Mouse (Mus musculus) thymus, postnatal 10 days (tissue): ENCODE measurements at regions not wholly inside any gene's neighbourhood (a gene's known extent, or its start where the extent isn't known, plus 50 kb on each side); places are given as distances from the start of the nearest gene placed in this dataset.
A peak's percentile ranks its signal among the peaks of the same experiment; 100 is the strongest.

Source experiments
- DNase-seq, 2 experiments: peaks; one replicate each; pipeline ENCODE4 v3.0.0; 2021; ENCODE audit warnings: low spot score in 2 of 2

GRCm38 (mm10) chr15:94219907-94220306, 245.3 kb downstream of the Adamts20 start:
- no peak for DNase-seq

- no peak for DNase-seq
Observed at GRCm38 (mm10) chr15:94216703-94217102, 248.5 kb downstream of the Adamts20 start.

- DNase-seq, result peak; percentile 54 to 58
Observed at GRCm38 (mm10) chr15:94214440-94214839, 250.8 kb downstream of the Adamts20 start.

GRCm38 (mm10) chr15:94213393-94213792, 251.8 kb downstream of the Adamts20 start:
- DNase-seq, result peak in 1 of 2 experiments; percentile 39

DNA sequence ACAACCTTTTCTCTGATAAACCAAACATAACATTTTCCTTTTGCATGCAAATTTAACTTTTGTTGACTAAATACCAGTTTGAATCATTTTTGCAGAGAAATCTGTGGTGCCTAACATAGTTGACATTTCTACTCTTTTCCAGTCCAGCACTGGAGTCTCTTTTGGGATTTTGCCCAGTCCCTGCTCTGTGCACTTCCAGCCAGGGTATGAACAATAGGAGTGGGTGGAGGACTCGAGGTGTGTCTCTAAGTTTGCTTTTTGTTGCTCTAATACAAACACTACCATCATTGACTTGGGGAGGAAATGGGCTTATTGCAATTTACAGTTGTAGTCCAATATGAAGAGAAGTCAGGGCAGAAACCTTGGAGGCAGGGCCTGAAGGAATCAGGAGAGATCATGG, 256.7 kb downstream of the Adamts20 start:
- no peak for DNase-seq

DNA sequence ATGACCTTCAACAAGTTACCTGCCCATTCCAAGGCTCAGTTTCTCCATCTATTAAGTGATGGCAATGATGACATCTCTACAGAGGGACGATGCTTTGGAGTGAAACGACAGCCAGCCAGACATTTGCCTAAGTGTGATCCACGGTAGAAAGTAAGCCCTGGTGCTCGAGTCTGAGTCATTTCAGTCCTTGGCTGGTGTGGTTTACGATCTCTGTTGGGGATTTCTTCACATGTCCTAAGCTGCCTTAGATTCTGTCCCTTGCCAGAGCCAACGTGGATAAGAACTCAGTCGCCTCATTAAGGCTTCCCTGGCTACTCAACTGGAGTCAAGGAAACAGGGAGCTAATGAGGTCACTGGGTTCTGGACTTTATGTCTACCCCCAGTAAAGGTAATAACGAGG, 258.8 kb downstream of the Adamts20 start:
- no peak for DNase-seq

DNA sequence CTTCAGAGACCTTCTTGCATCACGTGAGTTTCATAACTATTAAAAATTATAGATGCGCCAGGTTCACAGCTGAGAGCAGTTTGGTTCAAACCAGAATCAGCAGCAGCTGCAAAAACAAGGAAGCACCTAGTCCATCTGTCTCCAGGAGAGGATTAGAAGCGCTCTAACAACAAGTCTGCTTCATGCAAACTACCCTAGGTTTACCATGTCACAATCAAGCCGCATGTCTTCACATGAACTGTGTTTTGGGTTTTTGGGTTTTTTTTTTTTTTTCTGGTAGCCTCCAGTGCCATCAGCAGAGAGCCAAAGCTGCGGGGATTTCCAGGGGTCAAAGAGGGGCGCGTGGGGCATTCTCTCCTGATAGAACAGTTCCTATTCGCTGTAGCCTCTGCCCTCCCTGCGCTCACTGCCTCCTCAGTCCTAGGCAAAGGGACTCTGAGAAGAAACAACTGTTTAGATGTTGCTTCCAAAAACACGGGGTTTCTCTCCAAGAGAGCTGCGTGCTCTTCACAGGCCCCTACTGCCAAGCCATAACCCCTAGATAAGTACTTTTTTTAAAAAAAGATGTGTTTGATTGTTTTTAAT, 259.8 kb downstream of the Adamts20 start:
- DNase-seq, result no peak

DNA sequence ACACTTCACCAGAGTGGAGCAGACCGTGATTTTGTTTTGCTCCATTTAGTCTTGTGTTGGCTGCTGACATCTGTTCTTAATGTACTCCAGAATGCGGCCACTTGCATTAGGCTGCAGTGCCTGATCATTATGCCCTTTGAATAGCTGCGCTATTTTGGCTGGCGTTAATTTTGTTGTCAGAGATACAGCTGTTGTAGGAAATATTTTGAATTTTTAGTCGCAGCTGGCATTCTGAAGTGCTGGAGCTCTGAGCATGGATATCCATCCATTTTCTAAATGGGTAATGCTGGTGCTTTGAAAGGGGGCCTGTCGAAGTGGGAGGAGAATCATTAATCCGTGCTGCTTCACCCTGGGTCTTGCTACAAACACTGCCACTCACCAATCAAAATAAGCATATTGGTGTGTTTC, 275.1 kb downstream of the Adamts20 start:
- no peak for DNase-seq

DNA sequence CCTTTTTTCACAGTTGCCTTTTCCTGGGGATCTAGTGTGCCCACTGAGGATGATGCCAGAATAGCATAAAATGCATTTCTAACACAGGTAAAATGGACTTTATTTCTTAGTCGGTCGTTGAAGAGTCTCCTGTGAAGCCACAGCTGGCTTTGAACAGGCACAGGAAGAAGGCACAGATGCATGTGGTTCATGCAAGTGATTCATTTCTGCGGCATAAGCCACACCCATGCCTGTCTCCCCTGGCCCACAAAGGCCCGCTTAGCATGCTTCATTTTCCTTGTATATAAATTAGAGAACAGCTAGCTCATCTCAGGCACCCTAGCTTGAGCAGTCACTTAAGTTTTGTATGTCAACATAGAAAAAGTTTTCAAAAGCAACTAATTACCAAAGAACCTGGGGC, 277.6 kb downstream of the Adamts20 start:
- DNase-seq, result peak; percentile 41 to 51

- no peak for DNase-seq
Observed at GRCm38 (mm10) chr15:94183663-94184375, 281.4 kb downstream of the Adamts20 start.

GRCm38 (mm10) chr15:94174083-94174482, 291.1 kb downstream of the Adamts20 start:
- DNase-seq, result no peak

DNA sequence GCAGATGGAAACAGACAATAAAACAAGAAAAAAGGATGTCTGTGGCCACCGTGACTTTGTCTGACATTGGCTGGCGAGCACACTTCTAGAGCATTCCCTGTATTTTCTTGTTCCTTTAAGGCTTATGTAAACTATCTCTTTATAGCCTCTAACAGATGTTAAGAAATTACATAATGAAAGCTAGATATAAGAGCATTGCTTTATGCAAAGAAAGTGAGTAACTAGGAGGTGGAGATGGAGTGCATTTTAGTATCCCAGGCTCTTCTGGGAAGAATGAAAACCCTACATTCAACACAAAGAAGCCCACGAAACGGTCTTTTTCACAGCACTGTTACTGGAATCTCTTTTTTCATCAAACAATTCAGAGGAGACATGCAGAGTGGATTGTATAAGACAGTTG, 304.4 kb downstream of the Adamts20 start:
- no peak for DNase-seq

DNA sequence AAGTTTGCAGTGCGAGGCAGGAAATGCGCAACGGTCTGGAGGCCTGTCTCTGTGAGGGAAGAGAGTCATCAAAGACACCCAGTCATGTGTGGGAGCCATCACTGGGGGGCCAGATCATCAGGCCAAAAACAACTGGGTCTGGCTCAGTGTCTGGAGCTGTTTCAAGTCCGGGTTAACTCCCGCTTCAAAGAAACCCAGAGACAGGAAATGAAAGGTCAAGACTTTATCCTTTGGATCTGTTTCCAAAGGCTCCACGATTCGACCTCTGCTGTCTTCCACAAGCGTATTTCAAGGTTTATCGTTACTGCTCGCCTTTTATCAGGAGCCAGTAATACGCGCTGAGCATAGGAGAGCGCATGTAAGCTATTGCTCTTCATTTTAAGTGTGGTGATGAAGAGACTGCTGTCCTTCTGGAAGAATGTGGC, 325.7 kb downstream of the Adamts20 start:
- peak; percentile 13 to 14 for DNase-seq

- DNase-seq, result no peak
Observed at GRCm38 (mm10) chr15:94137159-94137952, 327.9 kb downstream of the Adamts20 start.

GRCm38 (mm10) chr15:94112801-94113200, 352.4 kb downstream of the Adamts20 start:
- DNase-seq, result no peak

DNA sequence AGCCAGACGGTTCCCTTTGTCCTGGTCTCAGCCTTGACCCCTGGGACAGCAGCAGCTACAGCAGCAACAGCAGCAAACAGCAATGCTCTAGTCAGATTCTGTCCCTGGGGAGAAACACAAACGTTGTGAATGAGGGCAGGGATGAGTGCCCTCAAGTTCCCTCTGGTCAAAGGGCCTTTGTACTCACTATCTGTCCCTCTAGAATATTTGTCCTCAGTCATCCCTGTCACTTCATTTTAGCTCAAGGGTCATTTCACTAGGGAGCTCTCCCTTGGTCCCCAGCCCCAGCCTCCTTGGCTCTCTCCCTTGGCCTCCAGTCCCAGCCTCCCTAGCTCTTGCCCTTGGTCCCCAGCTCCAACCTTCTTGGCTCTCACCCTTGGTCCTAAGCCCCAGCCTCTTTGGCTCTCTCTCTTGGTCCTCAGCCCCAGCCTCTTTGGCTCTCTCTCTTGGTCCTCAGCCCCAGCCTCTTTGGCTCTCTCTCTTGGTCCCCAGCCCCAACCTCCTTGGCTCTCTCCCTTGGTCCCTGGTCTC, 358.0 kb downstream of the Adamts20 start:
- no peak for DNase-seq

DNA sequence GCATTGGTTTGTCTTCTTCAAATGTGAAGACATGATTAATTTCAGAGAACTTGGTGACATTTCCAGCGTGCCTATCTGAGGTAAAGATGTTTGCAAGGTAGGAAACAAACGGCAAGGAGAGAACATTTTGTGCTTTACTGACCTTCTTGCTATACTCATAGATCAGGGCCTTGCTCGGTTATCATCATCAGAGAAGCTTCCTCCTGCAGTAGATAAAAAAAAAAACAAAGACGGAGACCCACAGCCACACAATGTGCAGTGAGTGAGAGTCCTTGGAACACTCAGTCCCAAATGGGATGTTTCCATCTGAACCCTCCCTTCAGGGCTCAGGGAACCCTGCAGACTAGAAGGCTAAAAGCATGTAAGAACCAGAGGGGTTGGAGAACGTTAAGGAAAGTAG, 374.6 kb downstream of the Adamts20 start:
- no peak for DNase-seq

- DNase-seq, result peak; percentile 49 to 59
Observed at GRCm38 (mm10) chr15:94089856-94090255, 375.4 kb downstream of the Adamts20 start.

- DNase-seq, result no peak
Observed at GRCm38 (mm10) chr15:94082369-94082768, 382.8 kb downstream of the Adamts20 start.

DNA sequence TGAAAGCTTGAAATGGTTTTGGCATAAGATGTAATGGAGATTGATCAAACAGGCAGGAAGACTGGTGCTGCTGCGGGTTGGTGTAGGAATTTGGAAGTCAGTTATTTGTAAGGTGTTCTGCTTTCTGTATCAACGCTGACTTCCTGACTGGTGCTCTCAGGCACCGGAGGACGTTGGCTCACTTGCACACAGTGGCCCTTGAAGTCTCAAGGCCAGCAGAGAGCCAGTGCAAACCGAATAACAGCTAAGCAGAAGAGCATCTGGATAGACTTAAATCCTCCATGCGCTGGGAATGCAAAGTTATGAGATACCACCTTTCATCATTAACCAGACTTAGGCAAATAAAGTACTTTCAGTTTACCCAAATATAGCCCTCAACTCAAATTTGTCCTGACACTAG, 388.2 kb downstream of the Adamts20 start:
- no peak for DNase-seq

DNA sequence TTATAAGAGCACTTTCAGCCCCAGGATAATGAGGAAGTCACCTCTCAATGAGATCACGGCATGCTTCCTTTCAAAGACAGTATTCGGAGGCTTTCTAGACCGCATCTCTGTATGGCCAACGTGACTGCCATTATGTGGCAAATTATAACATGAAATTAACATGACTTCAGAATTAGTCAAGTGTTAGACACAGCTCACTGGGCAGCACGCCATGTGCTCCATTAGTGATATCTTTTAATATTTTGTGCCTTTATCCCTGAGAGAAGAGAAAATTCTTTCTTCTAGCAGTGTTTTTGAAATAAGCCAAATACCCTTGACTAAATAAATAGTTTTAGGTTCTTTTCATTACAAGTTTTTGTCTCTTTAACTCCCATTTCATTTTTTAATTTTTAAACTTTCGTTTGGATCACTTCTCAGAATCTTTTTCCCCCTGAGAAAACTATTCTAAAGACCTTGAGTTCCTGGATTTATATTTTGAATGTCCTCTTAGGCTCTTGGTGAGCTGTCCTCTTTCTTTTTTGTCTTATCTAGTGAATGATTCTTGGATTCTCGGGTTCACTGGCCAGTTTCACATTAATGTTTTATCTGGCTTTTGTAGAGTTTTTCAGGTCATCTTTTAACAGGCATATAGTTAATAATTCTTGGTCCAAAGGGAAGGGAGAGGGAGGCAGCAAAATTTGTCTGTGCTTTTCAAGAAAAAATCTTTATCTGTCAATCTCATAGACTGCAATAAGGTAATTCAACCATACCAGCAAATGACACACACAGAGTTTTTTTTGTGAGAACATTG, 390.9 kb downstream of the Adamts20 start:
- DNase-seq, result no peak

DNA sequence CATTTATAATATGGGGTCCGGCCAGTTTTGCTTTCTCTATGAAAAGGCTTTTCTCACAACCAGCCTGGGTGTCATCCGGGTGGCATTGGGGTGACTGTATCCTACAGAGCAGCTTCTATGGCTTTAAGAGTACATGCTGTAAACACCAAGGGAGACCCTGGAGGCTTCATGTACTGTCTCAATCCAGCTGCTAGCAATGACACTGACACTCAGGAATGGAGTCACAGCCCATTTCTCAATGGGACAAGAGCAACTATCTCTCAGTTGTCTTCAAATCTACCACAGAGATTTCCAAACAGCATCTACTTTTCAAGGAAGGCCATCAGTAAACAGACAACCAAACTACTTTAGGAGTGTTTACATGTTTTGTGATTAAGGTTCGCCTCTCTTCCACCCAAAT, 397.5 kb downstream of the Adamts20 start:
- no peak for DNase-seq
